Mouse (Mus musculus): ENCODE data around the gene Plxnc1.

- TF ChIP-seq CTCF (IDR thresholded peaks at IDR 0.05; ENCODE audit: low read depth, low read length): no peak
- no peak for TF ChIP-seq POLR2A (IDR thresholded peaks at IDR 0.05; ENCODE audit: borderline replicate concordance, low read depth, low read length)
These were observed 2.1 kb downstream of the Plxnc1 start for GRCm38 (mm10) chr10:94942449-94943041.

Data from bone marrow macrophage, adult 2 months (primary cell).